Mouse (Mus musculus) CH12.LX (cell line): ENCODE results near the gene Nsf. TPM values are rescaled to one million over a fixed set of nuclear protein-coding genes. Genes with fewer than 3 reads are reported as not detected.

Experiments
- DNase-seq: peaks from one replicate; pipeline ENCODE4 v3.0.0-alpha.2; 2013; ENCODE audit errors: extremely low read depth
- H3K27ac ChIP-seq: 2 replicates; pipeline ENCODE4 v1.5.1; 2012; ENCODE audit warnings: low read depth, mild to moderate bottlenecking, control low read depth, moderate library complexity; ENCODE audit not compliant: insufficient read depth
- H3K27me3 ChIP-seq: replicated peaks from 2 replicates; pipeline ENCODE3; 2012; ENCODE audit warnings: inconsistent platforms
- H3K36me3 ChIP-seq, 2 experiments: replicated peaks in 1 of 2; 2 replicates each; pipeline versions ENCODE3 to v1.6.1; 2012; ENCODE audit warnings: inconsistent platforms in 1 of 2, low read length in 1 of 2, mild to moderate bottlenecking in 1 of 2, mixed read lengths in 1 of 2, moderate library complexity in 1 of 2; ENCODE audit not compliant: control insufficient read depth in 1 of 2, insufficient read depth in 1 of 2
- H3K4me1 ChIP-seq, 2 experiments: 2 replicates each; pipeline ENCODE4 v1.6.1; 2012; ENCODE audit warnings: inconsistent platforms in 1 of 2, moderate library complexity in 1 of 2; ENCODE audit not compliant: insufficient read depth in 2 of 2, control insufficient read depth in 1 of 2
- H3K4me2 ChIP-seq: 2 replicates; pipeline ENCODE4 v1.6.1; 2012; ENCODE audit warnings: low read depth, mild to moderate bottlenecking, control low read depth; ENCODE audit not compliant: poor library complexity, insufficient read depth, severe bottlenecking
- H3K4me3 ChIP-seq, 3 experiments: fragments of 150-350 bp in 1 of 3; sonication (generic) in 1 of 3; replicated peaks in 1 of 3; 2 replicates each; pipeline versions ENCODE3 to v1.5.1; 2011 to 2012; ENCODE audit warnings: low read depth in 2 of 3, low read length in 2 of 3, mild to moderate bottlenecking in 2 of 3, moderate library complexity in 2 of 3, control low read depth in 1 of 3, improper control_type of control experiment in 1 of 3, inconsistent platforms in 1 of 3, mixed read lengths in 1 of 3; ENCODE audit not compliant: poor library complexity in 1 of 3
- H3K79me2 ChIP-seq: replicated peaks from 2 replicates; pipeline ENCODE4 v1.6.1; 2012; ENCODE audit warnings: mild to moderate bottlenecking, moderate library complexity; ENCODE audit not compliant: control insufficient read depth, poor library complexity, insufficient read depth, severe bottlenecking; ENCODE audit errors: extremely low read depth
- H3K9ac ChIP-seq: 2 replicates; pipeline ENCODE4 v1.6.1; 2012; ENCODE audit warnings: low read depth, mild to moderate bottlenecking, control low read depth, moderate library complexity; ENCODE audit not compliant: insufficient read depth
- H3K9me3 ChIP-seq: replicated peaks from 2 replicates; pipeline ENCODE3; 2012; ENCODE audit warnings: low read length, inconsistent platforms, mixed read lengths
- CHD2 ChIP-seq: IDR thresholded peaks from 2 replicates; pipeline ENCODE4 v1.6.1; 2011; ENCODE audit warnings: low read length, improper control_type of control experiment
- E2F4 ChIP-seq: IDR thresholded peaks from 2 replicates; pipeline ENCODE4 v1.6.1; 2011; ENCODE audit warnings: low read depth, low read length, improper control_type of control experiment; ENCODE audit not compliant: insufficient replicate concordance
- ELF1 ChIP-seq: IDR thresholded peaks from 2 replicates; pipeline ENCODE4 v1.6.1; 2014; ENCODE audit warnings: low read depth, mild to moderate bottlenecking, inconsistent platforms, low read length, improper control_type of control experiment
- ETS1 ChIP-seq: conservative IDR thresholded peaks from 2 replicates; pipeline ENCODE4 v1.6.1; 2012; ENCODE audit warnings: low read depth, mild to moderate bottlenecking, inconsistent platforms, low read length, improper control_type of control experiment, moderate library complexity
- GABPA ChIP-seq: IDR thresholded peaks from 2 replicates; pipeline ENCODE4 v1.6.1; 2012; ENCODE audit warnings: low read depth, low read length, improper control_type of control experiment, inconsistent platforms; ENCODE audit not compliant: insufficient replicate concordance
- HCFC1 ChIP-seq: IDR thresholded peaks from 2 replicates; pipeline ENCODE4 v1.6.1; 2012; ENCODE audit warnings: low read depth, mild to moderate bottlenecking, inconsistent platforms, low read length, improper control_type of control experiment
- IRF4 ChIP-seq: IDR thresholded peaks from 2 replicates; pipeline ENCODE4 v1.6.1; 2014; ENCODE audit warnings: low read depth, mild to moderate bottlenecking, inconsistent platforms, low read length, improper control_type of control experiment
- MAFK ChIP-seq: IDR thresholded peaks from 2 replicates; pipeline ENCODE4 v1.6.1; 2011; ENCODE audit warnings: low read length, improper control_type of control experiment; ENCODE audit not compliant: insufficient replicate concordance
- MAX ChIP-seq: IDR thresholded peaks from 2 replicates; pipeline ENCODE4 v1.6.1; 2011; ENCODE audit warnings: low read length, improper control_type of control experiment
- MXI1 ChIP-seq: IDR thresholded peaks from 2 replicates; pipeline ENCODE4 v1.6.1; 2011; ENCODE audit warnings: mild to moderate bottlenecking, low read depth, low read length, improper control_type of control experiment
- MYC ChIP-seq: IDR thresholded peaks from 2 replicates; pipeline ENCODE4 v1.6.1; 2011; ENCODE audit warnings: low read depth, mild to moderate bottlenecking, improper control_type of control experiment, low read length
- NELFE ChIP-seq: IDR thresholded peaks from 2 replicates; pipeline ENCODE4 v1.6.1; 2011; ENCODE audit warnings: low read depth, low read length, improper control_type of control experiment
- POLR2A ChIP-seq: IDR thresholded peaks from 2 replicates; pipeline ENCODE4 v1.6.1; 2011; ENCODE audit warnings: low read depth, mild to moderate bottlenecking, improper control_type of control experiment, low read length
- POLR2AphosphoS2 ChIP-seq: IDR thresholded peaks from 2 replicates; pipeline ENCODE4 v1.6.1; 2011; ENCODE audit warnings: low read depth, low read length, improper control_type of control experiment
- RCOR1 ChIP-seq: conservative IDR thresholded peaks from 2 replicates; pipeline ENCODE4 v1.6.1; 2012; ENCODE audit warnings: low read depth, mild to moderate bottlenecking, inconsistent platforms, low read length, improper control_type of control experiment
- TBP ChIP-seq: conservative IDR thresholded peaks from 2 replicates; pipeline ENCODE4 v1.6.1; 2011; ENCODE audit warnings: low read depth, low read length, improper control_type of control experiment
- TCF12 ChIP-seq: IDR thresholded peaks from 2 replicates; pipeline ENCODE4 v1.6.1; 2014; ENCODE audit warnings: low read depth, mild to moderate bottlenecking, inconsistent platforms, low read length, improper control_type of control experiment
- UBTF ChIP-seq: IDR thresholded peaks from 2 replicates; pipeline ENCODE4 v1.6.1; 2012; ENCODE audit warnings: low read depth, mild to moderate bottlenecking, inconsistent platforms, low read length, improper control_type of control experiment, moderate library complexity
- USF1 ChIP-seq: IDR thresholded peaks from 2 replicates; pipeline ENCODE4 v1.6.1; 2014; ENCODE audit warnings: low read depth, mild to moderate bottlenecking, inconsistent platforms, low read length, improper control_type of control experiment
- ZC3H11A ChIP-seq: IDR thresholded peaks from 2 replicates; pipeline ENCODE4 v1.6.1; 2012; ENCODE audit warnings: low read depth, mild to moderate bottlenecking, inconsistent platforms, low read length, improper control_type of control experiment
- ZKSCAN1 ChIP-seq: IDR thresholded peaks from 2 replicates; pipeline ENCODE4 v1.6.1; 2012; ENCODE audit warnings: low read depth, inconsistent platforms, low read length, improper control_type of control experiment, borderline replicate concordance
- ZMIZ1 ChIP-seq: IDR thresholded peaks from 2 replicates; pipeline ENCODE4 v1.6.1; 2012; ENCODE audit warnings: low read depth, mild to moderate bottlenecking, inconsistent platforms, low read length, improper control_type of control experiment
- dilution Hi-C: fragments of 300-500 bp; cut with MboI; formaldehyde crosslinking; loops from 2 replicates; pipeline ENCODE4 v1.14.3; 2020; ENCODE audit warnings: low sequenced_read_pairs; ENCODE audit not compliant: extremely low pct_unique_long_range_greater_than_20kb, extremely low pct_ligation_motif_present
- in situ Hi-C: fragments of 300-500 bp; cut with MboI; formaldehyde crosslinking; loops from 3 replicates; pipeline ENCODE4 v1.14.3; 2019; ENCODE audit warnings: low sequenced_read_pairs, low pct_ligation_motif_present, low pct_unique_long_range_greater_than_20kb, mixed read lengths
- polyA plus RNA-seq: library from polyadenylated mRNA; unstranded; fragments of >175 nt; gene quantifications from 2 replicates; pipeline ENCODE4 v1.2.1, GENCODE M21; 2012; ENCODE audit warnings: low read depth; ENCODE audit not compliant: insufficient read length
- total RNA-seq, 2 experiments: library from RNA; depleted of rRNA; stranded (reverse); fragments of 300-350 nt in 1 of 2; fragments of >200 nt in 1 of 2; gene quantifications; 2 replicates each; pipeline ENCODE4 v1.2.3; 2012 to 2014

Nsf gene
- total and polyA plus RNA-seq, 3 experiments: 48.1 to 99.3 (median 50.9) TPM

DNA sequence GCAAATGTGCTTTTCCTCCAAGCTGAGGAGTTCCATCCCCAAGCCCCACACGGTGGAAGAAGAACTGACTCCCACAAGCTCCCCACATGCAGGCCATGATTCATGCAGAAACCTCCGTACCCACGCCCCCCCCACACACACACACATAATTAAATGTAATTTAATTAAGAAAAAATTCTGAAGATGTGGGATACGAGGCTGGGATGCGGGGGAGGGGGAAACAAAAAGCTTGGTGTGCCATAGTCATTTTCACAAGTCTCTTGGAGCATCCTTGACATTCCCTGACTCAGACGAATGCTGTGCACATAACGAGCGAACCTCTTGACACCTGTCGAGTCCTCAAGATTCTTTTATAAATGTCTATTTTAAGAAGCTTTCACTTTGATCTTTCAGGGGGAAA is 16.4 kb downstream of the Nsf start:
- peaks cover 3 to 72% of the 10 kb centered on the region in 2 experiments for H3K36me3 ChIP-seq
- H3K4me2 ChIP-seq: no peak overlapping the region
- no peak overlapping the region for H3K9ac ChIP-seq
- dilution Hi-C loops (no loop called here), in situ Hi-C loops (no loop called here)
- peaks cover 11% of the 10 kb centered on the region for H3K79me2 ChIP-seq
- no peaks in the 10 kb centered on the region for H3K9me3 ChIP-seq
- H3K4me3 ChIP-seq: no peak overlapping the region
- no peak for DNase-seq
- H3K27me3 ChIP-seq: no peaks in the 10 kb centered on the region
- peaks cover 2 to 25% of the 10 kb centered on the region in 2 experiments; a peak in 3 of 4 replicates for H3K4me1 ChIP-seq
- H3K27ac ChIP-seq: no peak overlapping the region
- TF ChIP-seq HCFC1: no peak
- no peak for TF ChIP-seq ZC3H11A
- no peak for TF ChIP-seq IRF4
- TF ChIP-seq TBP: no peak
- no peak for TF ChIP-seq POLR2AphosphoS2
- TF ChIP-seq MYC: no peak
- no peak for TF ChIP-seq NELFE
- no peak for TF ChIP-seq UBTF
- no peak for TF ChIP-seq E2F4
- TF ChIP-seq RCOR1: no peak
- no peak for TF ChIP-seq ETS1

DNA sequence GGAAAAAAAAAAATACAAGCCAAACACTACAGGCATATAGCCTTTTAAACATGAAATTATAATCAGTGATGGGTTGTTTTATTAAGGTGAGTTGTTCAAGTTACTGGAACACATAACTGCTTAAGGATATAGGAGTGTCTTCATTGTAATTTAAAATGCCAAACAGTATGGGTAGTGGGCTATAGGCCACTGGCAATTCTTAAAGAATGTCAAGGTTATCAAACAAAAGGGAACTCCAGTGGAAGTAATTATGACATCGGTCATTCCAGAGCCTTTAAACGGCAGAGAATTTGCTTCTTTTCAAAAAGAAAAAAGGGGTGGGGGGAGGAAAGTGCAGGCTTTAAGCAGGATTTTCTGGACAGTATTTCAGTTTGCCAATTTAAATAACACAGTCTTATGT is 18.1 kb downstream of the Nsf start:
- no peak for TF ChIP-seq MAX
- TF ChIP-seq POLR2A: no peak
- TF ChIP-seq TCF12: no peak
- no peak for TF ChIP-seq TBP
- no peak for TF ChIP-seq MAFK
- no peak for TF ChIP-seq POLR2AphosphoS2
- TF ChIP-seq ELF1: no peak
- no peak for TF ChIP-seq CHD2
- TF ChIP-seq ZC3H11A: no peak
- TF ChIP-seq NELFE: no peak
- no peak for TF ChIP-seq ZKSCAN1
- TF ChIP-seq GABPA: no peak
- TF ChIP-seq USF1: no peak
- TF ChIP-seq MXI1: no peak
- no peak for TF ChIP-seq ZMIZ1

More for the DNA sequence above, 18.1 kb downstream of the Nsf start:
- Histone ChIP-seq H3K4me1 (peaks cover 2 to 8% of the 10 kb centered on the region in 2 experiments; a peak in 3 of 4 replicates), H3K27ac (no peak overlapping the region), H3K36me3 (peaks cover 3 to 62% of the 10 kb centered on the region in 2 experiments), H3K27me3 (no peaks in the 10 kb centered on the region), H3K4me3 (no peak overlapping the region), H3K4me2 (no peak overlapping the region), H3K79me2 (peaks cover 6% of the 10 kb centered on the region), H3K9me3 (no peaks in the 10 kb centered on the region), H3K9ac (no peak overlapping the region)
- in situ Hi-C loops: no loop called here
- dilution Hi-C loops: no loop called here
- no peak for DNase-seq
